Mouse (Mus musculus) right cerebral cortex, adult 18-20 months (tissue): ENCODE measurements around the gene Olfr51.
A peak's percentile ranks its signal among the peaks of the same experiment; 100 is the strongest.
"Not testable (repeated sequence)": the region's sequence is repeated elsewhere in the genome, so short reads cannot be mapped to it uniquely, and the experiment has no call there.

Experiments used
- DNase-seq: peaks from one replicate; pipeline ENCODE4 v3.0.0; 2022; ENCODE audit warnings: mixed read lengths

Gene Olfr51

DNA sequence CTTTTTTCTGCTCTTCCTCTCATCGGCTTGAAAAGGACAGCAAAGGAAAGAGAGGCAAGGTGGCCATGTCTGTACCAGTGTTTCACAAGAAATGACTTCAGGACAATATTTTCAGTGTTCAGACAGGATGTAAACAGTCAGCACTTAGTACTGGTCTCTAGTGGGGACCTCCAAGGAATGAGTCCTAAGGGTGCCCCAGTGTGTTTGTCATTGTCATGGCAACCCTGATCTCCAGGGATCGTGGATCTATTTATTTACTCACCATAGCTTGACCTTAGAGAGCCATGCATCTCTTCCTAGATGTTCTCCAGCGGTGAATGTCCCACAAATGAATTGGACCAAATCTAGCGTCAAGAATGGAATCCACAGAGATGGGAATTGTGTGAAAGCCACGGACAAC is at the start of gene Olfr51:
Gene Olfr51 (plus strand): TSS at position 301 of the 400 bp plus-strand sequence.
- no peak for DNase-seq

DNA sequence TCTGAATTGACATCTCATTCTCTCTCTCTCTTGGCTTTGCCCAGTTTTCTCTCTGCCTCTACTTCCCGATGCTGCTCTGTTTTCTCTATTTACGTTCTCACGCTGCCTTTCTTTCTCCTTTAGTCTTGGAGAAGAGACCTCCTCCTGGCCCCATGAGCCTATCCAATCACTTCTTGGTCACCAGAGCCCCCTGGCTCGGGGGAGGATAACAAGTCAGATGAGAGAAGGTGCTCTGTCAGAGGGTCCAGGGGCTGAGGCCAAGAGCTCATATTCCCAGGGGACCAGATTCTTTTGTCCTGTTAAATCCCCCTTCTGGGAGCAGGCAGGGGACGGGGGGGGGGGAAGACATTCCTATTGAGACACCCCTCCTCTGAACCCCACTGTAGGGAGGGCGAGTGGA is 49.7 kb upstream of the Olfr51 start, which contains the start of gene Prop1:
Gene Prop1 (minus strand): TSS at position 101 of the 400 bp plus-strand sequence.
- DNase-seq = no peak

DNA sequence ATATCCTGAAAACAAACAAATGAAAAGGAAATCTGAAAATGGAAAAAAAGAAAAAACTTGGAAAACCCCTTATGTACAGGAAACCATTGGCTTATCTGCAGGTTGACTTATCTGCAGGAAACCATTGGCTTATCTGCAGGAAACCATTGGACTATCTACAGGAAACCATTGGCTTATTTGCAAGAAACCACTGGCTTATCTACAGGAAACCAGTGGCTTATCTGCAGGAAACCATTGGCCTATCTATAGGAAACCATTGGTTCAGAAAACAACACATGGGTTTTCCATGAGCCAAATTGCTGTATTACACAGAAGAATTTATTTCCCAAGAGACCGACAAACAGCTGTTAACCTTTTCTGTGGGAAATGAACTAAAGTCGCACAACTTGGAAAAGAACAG is 38.5 kb upstream of the Olfr51 start:
- DNase-seq = no peak

DNA sequence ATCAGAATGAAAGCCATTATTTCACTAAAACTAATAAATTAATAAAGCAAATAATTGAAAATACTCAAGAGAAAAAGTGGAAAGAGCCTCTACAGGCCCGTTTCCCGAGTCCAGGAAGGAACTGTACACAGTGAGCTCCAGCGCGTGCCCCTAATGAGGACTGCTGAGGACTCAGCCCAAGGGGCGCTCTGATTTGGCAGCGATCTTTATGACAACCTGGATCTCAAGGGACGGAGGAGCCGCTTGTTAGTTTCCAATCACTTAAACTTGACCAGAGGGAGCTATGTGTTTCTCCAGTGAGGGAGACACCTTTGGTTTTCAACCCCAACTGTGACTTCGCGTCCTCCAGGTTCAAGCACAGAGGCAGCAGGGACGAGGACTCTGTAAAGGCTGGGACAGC is 37.2 kb upstream of the Olfr51 start, which contains the start of gene Olfr1378:
Gene Olfr1378 (plus strand): TSS at position 301 of the 400 bp plus-strand sequence.
- no peak for DNase-seq

DNA sequence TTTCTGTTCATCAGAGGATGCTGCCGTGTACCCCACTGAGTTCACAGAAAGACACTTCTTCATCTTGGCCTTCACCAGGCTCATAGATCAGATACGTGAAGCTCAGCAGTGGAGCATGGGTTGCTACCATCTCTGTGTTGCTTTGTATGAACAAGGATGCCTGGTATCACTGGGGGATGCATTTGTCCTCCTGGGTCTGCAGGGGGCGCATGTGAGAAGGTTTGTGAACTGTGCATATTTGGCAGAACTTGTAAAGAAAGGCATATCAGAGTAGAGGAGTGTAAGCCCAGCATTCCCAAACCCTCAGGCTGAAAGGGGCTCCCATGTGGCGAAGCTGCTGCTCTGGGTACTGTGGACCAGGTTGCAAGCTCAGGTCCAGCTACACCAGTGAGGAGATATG is 26.2 kb upstream of the Olfr51 start:
- no peak for DNase-seq

DNA sequence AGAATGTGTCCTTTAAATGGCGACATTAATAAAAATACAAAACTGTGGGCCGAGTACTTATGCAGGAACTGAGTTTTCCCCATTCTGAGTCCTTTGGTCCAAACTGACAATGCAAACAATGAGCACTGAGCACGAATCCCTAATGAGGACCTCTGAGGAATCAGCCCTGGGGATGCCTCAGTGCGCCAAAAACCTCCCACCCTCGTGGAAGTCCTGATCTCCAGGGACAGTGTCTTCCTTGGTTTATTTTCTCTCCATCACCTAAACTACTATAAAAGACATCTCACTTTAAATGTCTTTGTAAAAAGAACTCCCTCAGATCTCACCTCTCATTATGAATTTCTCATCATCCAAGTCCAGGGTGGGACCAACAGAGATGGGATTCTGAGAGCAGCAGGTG is 21.7 kb upstream of the Olfr51 start, which contains the start of gene Olfr1377:
Gene Olfr1377 (plus strand): TSS at position 301 of the 400 bp plus-strand sequence.
- DNase-seq = no peak

DNA sequence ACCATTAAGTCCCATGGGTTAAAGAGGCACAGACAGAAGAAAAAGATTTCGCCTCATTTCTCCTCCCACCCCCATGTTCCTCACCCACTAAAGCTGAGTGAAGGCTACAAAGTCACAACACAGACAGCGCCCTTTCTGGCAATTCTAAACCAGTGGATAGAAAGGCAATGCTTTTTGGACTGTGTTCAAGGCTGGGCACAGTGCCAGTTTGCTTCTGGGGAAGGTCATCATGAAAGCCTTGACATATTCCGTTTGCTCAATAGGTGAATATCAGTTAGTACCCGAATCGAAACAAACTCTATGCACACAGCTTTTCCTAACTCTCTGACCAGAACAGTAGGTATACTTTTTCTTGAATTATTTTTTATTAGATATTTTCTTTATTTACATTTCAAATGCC is 8.4 kb downstream of the Olfr51 start:
- DNase-seq = no peak

DNA sequence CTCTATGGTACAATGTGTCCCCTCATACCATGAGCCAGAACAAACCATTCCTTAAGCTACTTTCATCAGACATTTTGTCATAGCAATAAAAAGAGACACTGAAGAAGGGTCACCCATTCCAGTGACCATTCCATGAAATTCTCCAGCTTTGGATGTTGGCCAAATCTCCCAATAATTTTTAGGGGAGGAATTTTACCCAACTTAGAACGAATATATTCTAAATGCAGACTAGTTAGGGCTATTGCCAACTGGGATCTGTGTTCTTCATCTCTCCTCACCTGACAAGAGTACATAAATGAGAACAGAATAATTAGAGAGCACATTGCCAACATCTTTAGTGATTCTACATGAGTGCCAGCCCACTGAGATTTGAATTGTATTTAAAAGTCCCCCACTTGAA is 10.5 kb downstream of the Olfr51 start, which contains the start of gene Olfr54:
Gene Olfr54 (plus strand): TSS at position 301 of the 400 bp plus-strand sequence.
- no peak for DNase-seq

DNA sequence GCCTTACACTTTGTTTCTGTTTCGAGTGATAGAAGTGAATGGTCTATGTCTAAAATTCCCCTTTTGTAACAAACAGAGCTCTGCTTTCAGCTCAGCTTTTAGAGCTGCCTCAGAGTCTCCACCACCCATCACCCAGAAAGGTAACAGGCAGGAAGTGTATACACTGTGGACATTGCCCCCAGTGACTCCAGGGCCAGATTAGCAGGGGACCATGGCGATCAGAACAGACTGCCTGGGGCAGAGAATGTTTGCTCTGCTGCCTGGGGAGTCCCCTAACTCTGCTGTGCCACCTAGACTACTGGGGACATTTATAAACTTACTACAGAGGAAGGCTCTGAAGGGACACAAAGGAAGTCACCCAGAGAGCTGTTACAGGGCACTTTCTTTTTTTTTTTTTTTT is 12.9 kb downstream of the Olfr51 start:
- no peak for DNase-seq

DNA sequence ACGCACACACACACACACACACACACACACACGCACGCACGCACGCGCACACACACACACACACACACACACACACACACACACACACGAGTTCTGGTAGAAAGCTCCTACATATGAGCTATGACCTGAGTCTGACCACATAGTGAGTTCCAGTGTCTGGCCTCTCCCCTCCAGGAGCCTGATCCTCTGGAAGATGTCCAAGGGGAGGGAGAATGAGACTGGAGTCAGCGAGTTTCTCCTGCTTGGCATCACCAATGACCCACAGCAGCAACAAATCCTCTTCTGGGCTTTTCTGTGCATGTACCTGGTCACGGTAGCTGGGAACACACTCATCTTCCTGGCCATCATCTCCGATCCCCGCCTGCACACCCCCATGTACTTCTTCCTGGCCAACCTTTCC is 23.4 kb downstream of the Olfr51 start:
- not testable (repeated sequence) for DNase-seq

DNA sequence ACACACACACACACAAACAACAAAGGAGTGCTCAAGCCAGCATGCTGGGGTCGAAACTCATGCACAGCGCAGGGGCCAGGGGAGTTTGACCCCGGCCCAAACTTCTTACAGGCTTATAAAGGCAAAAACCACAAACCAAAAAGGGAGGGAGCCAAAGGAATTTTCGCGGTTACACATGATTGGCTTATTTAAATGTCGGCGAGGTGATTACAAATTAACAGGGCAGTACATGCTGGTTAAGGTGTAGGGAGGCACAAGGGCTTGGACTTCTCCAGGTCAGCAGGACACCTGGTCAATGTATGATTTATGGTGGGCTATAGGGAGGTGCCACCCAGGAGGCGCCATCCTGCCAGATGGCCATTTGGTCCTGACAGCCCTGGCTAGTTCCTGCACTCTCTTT is 26.0 kb downstream of the Olfr51 start:
- not testable (repeated sequence) for DNase-seq

DNA sequence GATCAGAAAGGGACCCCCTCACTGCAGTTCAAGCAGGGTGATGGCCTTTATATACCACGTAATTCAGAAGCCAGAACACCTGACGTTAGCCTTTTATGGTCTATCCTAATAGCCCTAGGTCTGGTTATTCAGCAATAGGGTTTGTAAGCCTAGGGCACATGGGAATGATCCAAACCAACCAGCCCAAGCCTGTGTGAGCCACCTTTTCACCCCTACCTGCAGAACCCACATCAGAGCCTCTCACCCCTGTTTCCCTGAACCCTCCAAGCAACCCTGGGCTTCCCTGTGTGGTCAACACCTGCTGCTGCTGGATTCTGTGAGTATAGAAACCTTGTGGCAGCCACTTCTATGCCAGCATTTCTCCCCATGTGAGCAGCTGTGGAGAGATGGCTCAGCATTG is 26.8 kb downstream of the Olfr51 start:
- no peak for DNase-seq

DNA sequence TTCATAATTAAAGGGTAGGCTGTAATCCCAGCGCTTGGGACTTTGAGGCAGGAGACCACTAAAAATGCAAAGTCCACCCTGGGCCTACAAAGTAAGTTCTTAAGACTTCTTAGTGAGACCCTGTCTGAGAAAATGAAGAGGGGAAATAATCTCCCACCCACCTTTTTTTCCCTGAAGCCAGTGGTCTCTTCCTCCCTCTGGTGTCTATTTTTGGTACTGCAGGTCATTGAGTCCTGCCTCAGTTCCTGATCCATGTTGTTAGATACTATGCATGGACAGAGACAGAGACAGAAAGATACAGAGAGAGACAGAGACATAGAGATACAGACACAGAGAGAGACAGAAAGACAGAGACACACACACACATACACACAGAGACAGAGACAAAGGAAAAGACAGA is 29.5 kb downstream of the Olfr51 start:
- no peak for DNase-seq

DNA sequence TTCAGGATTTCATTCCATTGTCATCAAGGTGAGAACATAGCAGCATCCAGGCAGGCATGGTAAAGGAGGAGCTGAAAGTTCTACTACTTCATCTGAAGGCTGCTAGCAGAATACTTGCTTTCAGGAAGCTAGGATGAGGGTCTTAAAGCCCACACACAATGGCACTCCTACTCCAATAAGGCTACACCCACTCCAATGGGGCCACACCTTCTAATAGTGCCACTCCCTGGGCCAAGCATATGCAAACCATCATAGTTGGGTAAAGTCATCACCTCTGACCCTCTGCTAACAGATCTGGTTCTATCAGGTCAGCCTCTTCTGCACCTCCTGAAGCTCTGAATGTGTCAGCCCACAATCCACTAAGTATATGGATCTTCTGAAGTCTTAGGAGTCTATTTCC is 30.7 kb downstream of the Olfr51 start:
- DNase-seq = not testable (repeated sequence)

DNA sequence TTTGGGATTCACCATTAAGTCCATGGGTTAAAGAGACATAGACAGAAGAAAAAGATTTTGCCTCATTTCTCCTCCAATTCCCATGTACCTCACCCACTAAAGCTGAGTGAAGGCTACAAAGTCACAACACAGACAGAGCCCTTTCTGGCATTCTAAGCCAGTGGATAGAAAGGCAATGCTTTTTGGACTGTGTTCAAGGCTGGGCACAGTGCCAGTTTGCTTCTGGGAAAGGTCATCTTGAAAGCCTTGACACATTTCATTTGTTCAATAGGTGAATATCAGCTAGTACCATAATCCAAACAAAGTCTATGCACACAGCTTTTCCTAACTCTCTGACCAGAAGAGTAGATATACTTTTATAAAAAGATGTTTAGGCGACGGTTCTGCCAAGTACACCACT is 32.6 kb downstream of the Olfr51 start:
- DNase-seq = no peak

DNA sequence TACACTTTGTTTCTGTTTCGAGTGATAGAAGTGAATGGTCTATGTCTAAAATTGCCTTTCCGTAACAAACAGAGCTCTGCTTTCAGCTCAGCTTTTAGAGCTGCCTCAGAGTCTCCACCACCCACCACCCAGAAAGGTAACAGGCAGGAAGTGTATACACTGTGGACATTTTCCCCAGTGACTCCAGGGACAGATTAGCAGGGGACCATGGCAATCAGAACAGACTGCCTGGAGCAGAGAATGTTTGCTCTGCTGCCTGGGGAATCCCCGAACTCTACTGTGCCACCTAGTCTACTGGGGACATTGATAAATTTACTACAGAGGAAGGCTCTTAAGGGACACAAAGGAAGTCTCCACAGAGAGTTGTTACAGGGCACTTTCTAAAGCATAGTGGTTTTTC is 41.4 kb downstream of the Olfr51 start:
- not testable (repeated sequence) for DNase-seq

DNA sequence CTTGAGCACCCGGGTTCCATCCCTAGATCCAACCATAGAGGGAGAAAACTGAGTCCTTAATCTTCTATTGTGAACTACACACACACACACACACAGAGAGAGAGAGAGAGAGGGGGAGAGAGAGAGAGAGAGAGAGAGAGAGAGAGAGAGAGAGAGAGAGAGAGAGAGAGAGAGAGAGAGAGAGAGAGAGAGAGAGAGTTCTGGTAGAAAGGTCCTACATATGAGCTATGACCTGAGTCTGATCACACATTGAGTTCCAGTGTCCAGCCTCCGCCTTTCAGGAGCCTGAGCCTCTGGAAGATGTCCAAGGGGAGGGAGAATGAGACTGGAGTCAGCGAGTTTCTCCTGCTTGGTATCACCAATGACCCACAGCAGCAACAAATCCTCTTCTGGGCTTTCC is 44.4 kb downstream of the Olfr51 start, which contains the start of gene Olfr1375:
Gene Olfr1375 (plus strand): TSS at position 301 of the 400 bp plus-strand sequence.
- not testable (repeated sequence) for DNase-seq

DNA sequence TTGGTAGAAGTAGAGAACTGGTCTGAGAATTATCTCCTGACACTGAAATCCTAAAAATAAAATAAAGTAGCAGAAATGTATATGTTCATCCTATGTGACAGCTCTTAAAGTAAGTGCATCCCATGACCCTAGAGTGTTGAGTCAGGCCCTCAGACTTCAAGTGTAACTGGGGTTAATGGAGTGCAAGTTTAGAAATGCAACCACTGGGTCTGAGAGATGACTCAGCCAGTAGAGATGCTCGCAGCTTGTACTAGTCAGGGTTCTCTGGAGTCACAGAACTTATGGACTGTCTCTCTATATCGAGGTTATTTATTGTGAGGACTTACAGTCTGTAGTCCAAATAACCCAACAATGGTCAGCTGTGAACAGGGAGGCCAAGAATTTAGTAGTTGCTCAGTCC is 48.3 kb downstream of the Olfr51 start:
- no peak for DNase-seq

DNA sequence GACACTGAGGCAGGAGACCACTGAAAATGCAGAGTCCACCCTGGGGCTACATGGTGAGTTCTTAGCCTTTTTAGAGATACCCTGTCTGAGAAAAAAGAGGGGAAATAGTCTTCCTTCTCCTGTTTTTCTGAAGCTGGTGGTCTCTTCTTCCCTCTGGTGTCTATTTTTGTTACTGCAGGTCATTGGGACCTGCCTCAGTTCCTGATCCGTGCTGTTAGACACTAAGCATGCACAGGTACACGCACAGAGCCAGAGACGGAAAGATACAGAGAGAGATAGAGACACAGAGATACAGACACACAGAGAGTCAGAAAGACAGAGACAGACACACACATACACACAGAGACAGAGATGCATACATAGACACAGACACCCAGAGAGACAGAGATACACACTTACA is 49.8 kb downstream of the Olfr51 start:
- DNase-seq = no peak

DNA sequence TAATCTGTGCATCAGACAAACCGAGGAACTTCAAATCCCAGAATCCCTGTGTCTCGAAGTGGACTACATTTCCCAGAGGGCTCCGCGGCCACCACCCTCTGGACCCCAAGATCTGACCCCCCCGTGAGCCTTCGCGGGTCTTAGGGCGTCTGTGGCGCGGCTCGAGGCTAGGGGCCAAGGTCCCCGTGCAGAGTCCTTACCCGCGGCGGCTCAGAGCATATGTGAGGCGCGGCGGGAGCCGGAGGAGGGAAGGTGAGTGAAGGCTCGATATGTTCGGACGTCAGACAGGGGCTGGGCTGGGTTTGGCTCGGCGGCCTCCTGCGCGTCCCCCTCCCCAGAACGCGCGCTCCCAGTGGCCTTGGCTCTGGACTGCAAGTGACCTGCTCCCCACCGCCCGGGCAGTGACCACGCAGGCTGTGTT is 55.8 kb downstream of the Olfr51 start, which contains the start of gene Zfp354a:
Gene Zfp354a (plus strand): TSS at position 107 of the 421 bp plus-strand sequence.
- peak; percentile 82 for DNase-seq
